Mouse (Mus musculus) adipocyte (in vitro differentiated cells): ENCODE data around the gene Enox1.
A peak's percentile ranks its signal among the peaks of the same experiment; 100 is the strongest.

Experiments used
- DNase-seq: peaks from one replicate; pipeline ENCODE4 v3.0.0-alpha.2; 2016; ENCODE audit warnings: low spot score

Gene Enox1

DNA sequence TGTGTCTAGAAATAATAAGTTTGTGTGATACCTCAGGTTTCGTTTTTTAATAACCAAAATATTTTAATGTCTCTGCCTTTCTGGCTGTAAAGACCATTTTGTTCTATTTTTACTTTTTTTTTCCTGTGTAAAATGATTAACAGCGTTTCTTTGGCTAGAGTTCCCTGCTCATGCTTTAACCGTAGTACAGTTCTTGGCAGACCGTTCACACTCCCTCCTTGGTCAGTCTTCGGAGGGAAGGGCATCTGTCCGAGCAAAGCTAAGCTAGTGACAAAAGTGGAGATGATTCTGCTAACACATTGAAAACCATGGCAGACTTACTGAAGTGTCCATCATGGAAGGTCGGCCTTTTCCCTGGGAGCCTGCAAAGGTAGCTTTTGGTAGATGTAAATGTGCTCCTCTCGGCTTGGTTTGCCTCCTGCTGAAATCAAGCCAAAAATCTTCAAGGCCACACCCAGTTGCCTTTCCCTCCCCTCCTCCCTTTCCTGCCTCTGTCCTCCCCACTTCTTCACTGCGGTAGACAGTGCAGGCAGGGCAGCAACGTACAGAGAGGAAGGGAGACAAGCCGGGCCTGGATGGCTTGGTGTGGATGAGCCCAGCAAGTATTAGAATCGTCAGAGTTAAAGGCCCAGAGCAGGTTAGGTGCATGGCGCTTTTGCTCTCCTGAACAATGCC, 461.7 kb downstream of the Enox1 start:
- DNase-seq, result peak; percentile 18

- no peak for DNase-seq
These were observed 465.1 kb downstream of the Enox1 start for GRCm38 (mm10) chr14:77621473-77622264.

DNA sequence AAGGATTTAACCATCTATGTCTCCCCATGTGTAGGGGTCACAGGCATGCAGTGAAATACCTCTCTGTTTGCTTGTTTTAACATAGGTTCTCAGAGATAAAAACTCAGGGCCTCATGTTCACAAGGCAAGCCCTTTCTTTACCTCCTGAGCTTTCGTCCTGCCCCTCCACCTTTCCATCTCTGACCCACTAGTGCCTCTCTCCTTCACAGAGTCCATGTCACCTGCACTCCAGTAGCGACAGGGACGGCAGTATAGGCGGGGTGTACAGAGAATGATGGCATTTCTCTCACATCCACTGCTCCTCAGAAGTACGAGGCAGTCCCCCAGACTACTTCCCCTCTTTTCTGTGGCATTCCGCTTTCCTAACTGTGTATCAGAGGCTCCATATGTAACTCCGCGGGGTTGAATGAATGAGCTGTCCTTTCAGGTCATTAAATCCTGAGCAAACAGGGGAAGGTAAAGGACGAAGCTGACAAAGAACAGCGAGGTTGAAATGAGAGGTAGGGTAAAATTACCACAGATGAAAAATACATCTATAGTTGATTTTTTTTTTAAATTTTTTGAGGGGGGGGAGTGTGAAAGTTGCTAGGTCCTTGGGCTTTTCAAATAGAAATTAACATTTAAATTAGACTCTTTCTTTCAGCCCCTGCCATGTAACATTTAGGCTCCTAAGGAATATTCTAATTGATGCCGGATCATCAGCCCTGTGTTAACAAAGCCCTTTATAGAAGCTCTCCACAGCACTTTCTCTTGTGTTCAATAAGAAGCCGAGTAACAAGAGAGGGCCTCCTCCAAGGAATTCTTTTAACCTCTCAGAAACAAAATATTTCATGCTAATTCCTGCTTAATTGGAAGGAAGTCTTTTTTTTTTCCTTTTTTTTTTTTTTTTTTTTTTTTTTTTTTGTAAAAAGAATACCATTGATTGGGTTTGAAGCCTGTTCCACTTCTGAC, 470.3 kb downstream of the Enox1 start:
- DNase-seq, result no peak

DNA sequence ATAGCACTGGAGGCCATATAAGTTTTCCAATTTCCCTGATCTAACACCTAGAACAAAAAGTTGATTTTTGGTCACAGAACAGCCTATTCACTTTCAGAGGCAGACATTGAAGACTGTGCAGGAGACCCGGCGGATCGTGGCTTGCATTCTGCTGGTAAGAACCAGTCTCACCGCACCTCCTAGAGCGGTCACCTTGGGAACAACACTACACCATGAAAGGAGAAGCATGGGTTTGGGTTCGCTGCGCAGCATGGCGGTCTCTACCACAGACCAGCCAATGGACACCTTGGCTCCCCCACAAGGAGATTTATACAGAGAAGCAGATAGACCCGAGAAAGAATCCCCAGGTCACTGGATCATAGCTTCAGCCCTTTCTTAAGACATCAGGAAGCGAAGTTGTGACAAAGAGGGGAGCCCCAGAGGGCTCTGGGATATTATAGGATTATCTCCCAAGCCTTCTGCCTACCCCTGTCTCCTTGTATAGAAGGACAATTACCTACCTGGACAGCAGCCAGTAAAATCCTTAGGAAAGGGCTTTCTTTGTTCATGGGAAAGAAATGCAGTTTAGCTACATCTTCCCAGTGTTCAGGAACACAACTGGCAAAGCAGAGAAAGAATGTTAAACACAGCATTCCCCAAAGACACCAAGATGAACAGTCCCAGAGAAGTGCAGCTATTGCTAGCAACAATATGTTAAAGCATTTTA, 476.1 kb downstream of the Enox1 start:
- DNase-seq, result no peak

- DNase-seq, result no peak
These were observed 476.6 kb downstream of the Enox1 start for GRCm38 (mm10) chr14:77633172-77633542.

DNA sequence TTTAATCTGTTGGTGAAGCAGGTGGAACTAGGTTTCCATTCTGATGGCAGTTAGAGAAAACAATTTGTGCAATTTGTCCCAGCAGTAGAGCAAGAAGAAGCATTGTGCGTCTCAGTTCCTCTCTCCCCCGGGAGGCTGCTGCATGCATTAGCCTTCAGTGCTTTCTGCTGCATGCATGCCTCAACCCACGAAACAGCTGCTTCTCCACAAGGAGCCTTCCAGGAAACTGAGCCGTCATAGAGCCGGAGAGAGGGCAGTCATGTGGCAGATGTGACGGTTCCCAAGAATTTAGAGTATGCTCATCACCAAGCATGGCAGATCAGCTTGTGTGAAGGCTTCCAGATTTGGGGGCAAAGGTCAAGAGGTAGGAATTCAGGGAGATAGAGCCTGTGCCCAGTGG, 480.4 kb downstream of the Enox1 start:
- no peak for DNase-seq

DNA sequence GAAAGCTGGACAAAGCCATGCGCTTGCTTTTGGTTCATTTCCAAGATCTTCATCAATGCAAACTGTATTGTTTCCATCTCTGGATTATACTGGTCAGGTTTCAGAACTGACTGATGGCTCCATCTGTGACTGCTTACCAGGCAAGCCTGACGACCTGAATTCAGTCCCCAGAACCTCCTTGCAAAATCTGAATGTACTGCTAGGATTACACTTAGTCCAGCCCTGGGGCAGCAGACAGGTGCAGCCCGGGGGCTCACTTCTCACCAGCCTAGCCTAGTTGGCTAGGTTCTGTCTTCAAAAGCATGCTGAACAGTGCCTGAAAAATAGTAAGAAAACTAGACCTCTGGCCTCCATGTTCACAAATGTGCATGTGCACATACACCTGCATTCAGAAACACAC, 481.6 kb downstream of the Enox1 start:
- DNase-seq, result no peak

GRCm38 (mm10) chr14:77638616-77639015, 482.1 kb downstream of the Enox1 start:
- DNase-seq, result no peak

DNA sequence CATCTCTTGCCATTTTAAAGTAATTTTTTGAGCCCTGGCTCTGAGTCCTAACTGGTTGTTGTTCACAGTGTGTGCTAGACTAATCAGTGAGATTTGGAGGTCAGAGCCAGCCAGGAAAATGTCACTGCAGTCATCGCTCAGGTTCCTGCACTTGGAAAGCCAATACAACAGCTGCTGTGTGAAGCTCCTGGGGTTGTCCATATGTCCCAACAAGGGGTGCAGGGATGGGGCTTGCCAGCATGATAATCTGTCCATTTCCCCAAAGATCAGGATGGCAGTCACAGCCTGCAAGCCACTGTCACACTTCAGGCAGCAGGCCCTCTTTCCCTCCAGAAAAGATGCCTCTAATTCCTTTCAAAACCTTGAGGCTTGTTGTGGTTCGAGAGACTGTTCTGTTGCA, 483.0 kb downstream of the Enox1 start:
- no peak for DNase-seq

- DNase-seq, result no peak
These were observed 485.8 kb downstream of the Enox1 start for GRCm38 (mm10) chr14:77642314-77642713.

DNA sequence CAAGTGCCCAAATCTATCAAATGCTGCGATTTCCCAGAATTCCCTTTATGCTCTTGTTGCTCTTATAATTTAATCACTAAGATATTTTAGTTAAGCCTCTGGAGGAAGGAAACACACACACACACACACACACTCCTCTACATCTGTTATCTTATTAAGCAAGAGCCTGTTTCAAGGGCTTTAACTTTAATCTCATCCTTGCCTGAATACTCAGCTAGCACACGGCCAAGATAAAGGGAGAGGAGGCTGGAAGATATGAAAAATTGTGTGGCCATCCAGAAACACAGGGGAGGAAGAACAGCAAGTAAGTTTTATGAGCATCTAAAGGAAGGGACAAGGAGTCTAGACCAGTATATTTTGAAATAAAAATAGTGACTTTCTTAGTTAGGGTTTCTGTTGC, 489.6 kb downstream of the Enox1 start:
- no peak for DNase-seq

DNA sequence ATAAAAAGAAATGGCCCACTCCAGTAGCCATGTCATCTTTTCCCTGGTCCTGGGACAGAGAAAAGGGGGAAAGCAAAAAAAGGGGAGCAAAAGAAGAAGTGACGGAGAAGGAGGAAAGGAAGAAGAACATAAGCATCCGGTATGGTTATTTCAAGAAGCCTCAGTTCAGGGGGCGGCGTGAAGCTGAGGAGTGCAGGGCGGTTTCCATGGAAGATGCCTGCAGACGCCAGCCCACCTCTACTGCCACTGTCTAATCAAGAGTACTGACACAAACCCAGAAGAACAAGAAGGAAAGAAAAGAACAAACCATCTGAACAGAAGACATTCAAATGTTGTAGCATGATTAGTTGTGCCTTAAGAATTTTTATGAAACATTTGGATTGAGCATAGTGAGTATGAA, 490.5 kb downstream of the Enox1 start:
- DNase-seq, result no peak

DNA sequence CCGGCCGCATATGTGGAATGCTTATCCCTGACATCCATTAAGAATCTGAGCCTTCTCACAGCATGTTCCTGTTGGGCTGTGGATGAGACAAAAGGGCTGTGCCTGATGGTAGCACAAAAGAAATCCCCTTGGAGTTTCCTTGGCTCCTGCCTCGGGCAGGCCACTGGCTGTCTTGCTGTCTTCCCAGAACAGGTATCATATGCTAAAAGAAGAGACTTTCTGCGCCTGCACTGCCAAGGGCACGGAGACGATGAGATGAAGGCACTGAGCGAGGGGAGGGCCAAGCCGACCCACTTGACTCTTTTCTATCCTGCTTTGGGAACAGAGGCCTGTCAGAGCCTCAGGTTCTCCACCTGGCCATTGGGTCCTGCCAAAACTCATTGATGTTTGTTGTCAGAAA, 491.7 kb downstream of the Enox1 start:
- DNase-seq, result no peak

GRCm38 (mm10) chr14:77658739-77659138, 502.2 kb downstream of the Enox1 start:
- no peak for DNase-seq

DNA sequence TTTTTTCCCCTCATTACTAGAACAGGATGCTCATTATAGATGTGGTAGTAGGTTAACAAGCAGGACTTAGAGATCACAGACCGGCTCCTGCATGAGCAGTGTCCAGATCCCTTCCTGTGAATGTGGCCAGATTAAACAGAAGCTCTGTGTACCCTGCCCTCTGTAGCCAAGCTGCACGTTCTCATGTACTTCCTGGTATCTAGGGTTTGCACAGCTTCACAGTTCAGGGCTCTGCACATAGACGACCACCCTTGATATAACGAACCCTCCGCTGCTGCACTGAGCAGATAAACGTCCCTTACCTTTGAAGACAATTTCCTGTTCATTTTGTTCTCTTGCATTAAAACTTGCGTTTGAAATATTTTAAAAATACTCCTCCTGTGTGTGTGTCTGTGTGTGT, 505.7 kb downstream of the Enox1 start:
- no peak for DNase-seq

DNA sequence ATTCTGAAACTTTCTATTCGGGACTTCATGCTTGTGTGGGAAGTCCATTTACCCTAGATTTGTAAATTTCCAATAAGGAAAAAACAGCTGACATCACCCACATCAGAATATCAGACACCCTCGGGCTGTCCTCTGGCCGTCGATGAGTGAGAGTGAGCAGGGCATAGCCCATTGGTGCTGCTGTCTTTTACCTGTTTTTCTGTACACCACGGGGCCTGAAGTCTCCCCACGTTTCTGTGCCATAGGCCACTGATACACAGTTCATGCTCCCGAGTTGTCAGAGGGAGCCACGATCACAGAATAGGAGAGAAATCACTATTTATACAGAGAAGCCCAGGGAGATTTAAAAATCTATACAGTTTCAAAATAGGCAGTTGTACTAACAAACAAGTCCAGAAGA, 506.4 kb downstream of the Enox1 start:
- DNase-seq, result peak; percentile 5

GRCm38 (mm10) chr14:77668096-77668495, 511.5 kb downstream of the Enox1 start:
- no peak for DNase-seq

- no peak for DNase-seq
These were observed 512.9 kb downstream of the Enox1 start for GRCm38 (mm10) chr14:77669494-77669893.

- DNase-seq, result no peak
These were observed 514.4 kb downstream of the Enox1 start for GRCm38 (mm10) chr14:77670945-77671344.

DNA sequence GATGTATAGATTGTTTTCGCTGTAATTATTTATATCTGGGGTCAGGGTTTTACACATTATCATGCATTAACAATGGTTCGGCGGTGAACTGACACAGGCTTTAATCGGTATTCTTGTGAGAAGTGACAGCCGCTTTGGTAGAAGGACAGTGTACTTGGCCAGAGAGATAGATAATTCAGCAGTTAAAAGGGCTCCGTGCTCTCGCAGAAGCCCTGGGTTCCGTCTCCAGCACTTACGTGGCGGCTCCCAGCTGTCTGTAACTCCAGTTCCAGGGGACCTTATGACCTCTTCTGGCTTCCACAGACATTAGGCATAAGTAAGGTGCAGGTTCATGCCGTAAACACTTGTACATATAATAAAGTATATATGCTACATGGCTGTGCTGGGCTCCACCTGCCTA, 515.4 kb downstream of the Enox1 start:
- DNase-seq, result no peak

DNA sequence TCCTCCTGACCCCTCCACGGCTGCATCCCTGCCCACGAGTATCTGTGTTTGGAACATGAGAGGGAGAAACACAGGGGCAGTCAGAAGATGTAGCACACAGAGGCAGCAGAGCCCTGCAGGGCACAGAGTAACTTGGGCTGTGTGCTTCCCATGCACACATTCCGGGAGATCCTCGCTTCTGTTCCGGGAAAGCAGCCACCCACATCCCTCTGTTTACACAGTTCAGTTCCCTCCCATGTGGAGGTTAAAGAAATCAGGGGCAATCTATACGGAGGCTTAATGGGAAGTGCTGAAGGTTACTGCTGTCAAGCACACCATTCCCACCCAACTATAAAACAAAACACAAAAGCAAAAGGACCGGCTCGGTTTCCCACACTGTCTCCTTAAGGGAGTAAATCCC, 516.6 kb downstream of the Enox1 start:
- no peak for DNase-seq

DNA sequence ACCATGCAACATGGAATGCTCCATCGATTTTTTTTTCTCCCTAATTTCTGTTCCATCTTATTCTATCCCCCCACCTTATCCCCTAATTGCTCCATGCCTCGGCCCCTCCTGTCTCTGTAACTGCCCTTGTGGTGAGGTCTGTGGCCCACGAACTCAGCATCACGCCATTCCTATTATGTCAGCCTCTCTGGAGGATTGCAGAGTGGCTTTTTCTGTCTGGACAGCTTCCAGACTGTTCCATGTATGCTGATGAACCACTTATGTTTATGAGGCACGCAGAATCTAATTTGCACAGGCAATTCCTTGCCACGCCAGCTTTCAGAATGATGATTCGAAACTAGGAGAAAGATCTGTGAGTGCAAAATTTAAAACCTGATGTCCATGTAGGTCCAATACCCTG, 521.4 kb downstream of the Enox1 start:
- no peak for DNase-seq
